Mouse (Mus musculus) testis, postnatal 10 days (tissue): ENCODE data around the gene Trim13.

Experiments
- DNase-seq: peaks from one replicate; pipeline ENCODE4 v3.0.0; 2021; ENCODE audit warnings: low spot score

Gene Trim13

GRCm38 (mm10) chr14:61613319-61613718, 15.3 kb downstream of the Trim13 start:
- DNase-seq: no peak

- DNase-seq: no peak
Observed at GRCm38 (mm10) chr14:61620371-61620770, 22.3 kb downstream of the Trim13 start.

GRCm38 (mm10) chr14:61635969-61636368, 37.9 kb downstream of the Trim13 start:
- DNase-seq: no peak

GRCm38 (mm10) chr14:61642668-61643067, 44.6 kb downstream of the Trim13 start:
- DNase-seq: no peak

- DNase-seq: no peak
Observed at GRCm38 (mm10) chr14:61645547-61645946, 47.5 kb downstream of the Trim13 start.

GRCm38 (mm10) chr14:61647182-61647880, 49.3 kb downstream of the Trim13 start:
- DNase-seq: peak; percentile 50

- DNase-seq: peak; percentile 82
Observed at GRCm38 (mm10) chr14:61647881-61648684, 50.0 kb downstream of the Trim13 start.

- DNase-seq: peak; percentile 97
Observed at GRCm38 (mm10) chr14:61648685-61649504, 50.8 kb downstream of the Trim13 start.

GRCm38 (mm10) chr14:61650291-61650960, 52.4 kb downstream of the Trim13 start:
- peak; percentile 63 for DNase-seq
